Mouse (Mus musculus) heart, embryonic 11.5 days (tissue): ENCODE data around the gene Shisa5. TPM values are rescaled to one million over a fixed set of nuclear protein-coding genes. Genes with fewer than 3 reads are reported as not detected.

ENCODE experiments used
- ATAC-seq: fragments of 200-750 bp; cut with Nextera tagmentation; replicated peaks from 2 replicates; pipeline ENCODE4 v1.8.0; 2017; ENCODE audit warnings: moderate library complexity; ENCODE audit not compliant: insufficient number of reproducible peaks, low FRiP score, low TSS enrichment
- H3K27ac ChIP-seq: fragments of 300-500 bp; sonication (generic); 2 replicates; pipeline ENCODE4 v1.5.1; 2014; ENCODE audit warnings: mild to moderate bottlenecking, low read depth, low read length
- H3K27me3 ChIP-seq: fragments of 300-500 bp; sonication (generic); 2 replicates; pipeline ENCODE4 v1.6.1; 2014; ENCODE audit warnings: mild to moderate bottlenecking, low read length, mixed read lengths; ENCODE audit not compliant: control insufficient read depth, insufficient read depth
- H3K36me3 ChIP-seq: fragments of 300-500 bp; sonication (generic); 2 replicates; pipeline ENCODE4 v1.6.1; 2014; ENCODE audit warnings: mild to moderate bottlenecking, low read length, moderate library complexity, mixed read lengths; ENCODE audit not compliant: control insufficient read depth, insufficient read depth
- H3K4me1 ChIP-seq: fragments of 300-500 bp; sonication (generic); 2 replicates; pipeline ENCODE4 v1.6.1; 2014; ENCODE audit warnings: low read length; ENCODE audit not compliant: control insufficient read depth, insufficient read depth
- H3K4me2 ChIP-seq: fragments of 300-500 bp; sonication (generic); 2 replicates; pipeline ENCODE4 v1.6.1; 2014; ENCODE audit warnings: mild to moderate bottlenecking, moderate library complexity
- H3K4me3 ChIP-seq: fragments of 300-500 bp; sonication (generic); 2 replicates; pipeline ENCODE4 v1.5.1; 2014; ENCODE audit warnings: low read depth, low read length
- H3K9ac ChIP-seq: fragments of 300-500 bp; sonication (generic); 2 replicates; pipeline ENCODE4 v1.6.1; 2014; ENCODE audit warnings: mild to moderate bottlenecking, low read depth, low read length, moderate library complexity
- H3K9me3 ChIP-seq: fragments of 300-500 bp; sonication (generic); replicated peaks from 2 replicates; pipeline ENCODE4 v1.6.1; 2016; ENCODE audit warnings: low read length; ENCODE audit not compliant: control insufficient read depth
- WGBS: fragments of 180-500 bp; shearing (Covaris S2); extraction: QIAGEN DNeasy Blood & Tissue Kit; methylation state at CpG from one replicate; pipeline ENCODE4 v1.1.7; 2014; ENCODE audit not compliant: insufficient replicate concordance; 5-methylcytosine and 5-hydroxymethylcytosine counted together
- polyA plus RNA-seq: library from polyadenylated mRNA; unstranded; fragments of >200 nt; fragmentation: Nextera tagmentation; extraction: Ambion mirVana; gene quantifications from 2 replicates; pipeline ENCODE4 v1.2.1, GENCODE M21; 2014

The Shisa5 gene
- polyA plus RNA-seq, 1 experiment from 2014 or later, result 49.0 TPM

DNA sequence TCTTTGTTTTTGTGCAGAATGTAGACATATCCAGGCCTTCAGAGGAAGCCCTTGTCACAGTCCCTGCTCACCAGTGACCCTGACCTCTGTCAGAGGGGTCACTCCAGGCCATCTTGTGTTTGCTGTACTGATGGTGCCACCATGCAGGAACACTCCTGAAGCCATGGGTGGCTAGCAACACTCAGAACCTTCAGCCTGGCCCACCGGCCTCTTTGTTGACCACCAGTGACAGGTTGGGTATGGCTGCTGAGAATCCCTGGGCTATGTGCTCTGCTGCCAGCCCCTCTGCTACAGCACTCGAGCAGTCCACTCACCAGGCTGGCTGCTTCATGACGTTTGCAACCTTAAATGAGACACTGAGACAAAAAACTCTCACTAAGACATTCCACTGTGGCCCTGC lies 8.1 kb upstream of the Shisa5 start:
- Histone ChIP-seq H3K36me3 (no peaks in the 10 kb centered on the region), H3K4me2 (no peak overlapping the region), H3K4me3 (no peak overlapping the region), H3K4me1 (no peaks in the 10 kb centered on the region), H3K27ac (no peak overlapping the region), H3K27me3 (no peaks in the 10 kb centered on the region), H3K9ac (no peak overlapping the region), H3K9me3 (no peaks in the 10 kb centered on the region)
- ATAC-seq, result no peak
- 75% methylated on average over 3 of the region's 3 CpGs for WGBS

DNA sequence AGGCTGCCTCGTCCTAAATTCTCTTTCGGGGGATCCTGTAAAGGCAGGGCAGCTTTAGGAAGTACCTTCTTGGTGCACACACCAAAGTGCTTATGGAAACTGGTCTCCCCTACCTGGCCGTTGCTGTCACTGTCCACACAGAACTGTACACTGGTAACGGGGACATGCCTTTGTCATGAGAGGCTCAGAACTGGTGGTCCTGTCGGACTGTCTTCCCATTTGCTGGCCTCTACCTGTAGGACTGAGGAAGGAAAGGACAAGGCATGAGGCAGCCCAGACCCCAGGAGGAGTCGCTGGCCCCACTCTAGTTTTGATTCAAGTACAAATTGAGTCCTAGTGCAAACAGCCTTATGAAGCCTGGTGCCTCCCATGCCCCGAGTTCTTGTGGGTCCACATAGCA lies 7.4 kb upstream of the Shisa5 start:
- WGBS, result 90% methylated on average over 7 of the region's 7 CpGs
- H3K4me2 ChIP-seq, result no peak overlapping the region
- H3K36me3 ChIP-seq, result no peaks in the 10 kb centered on the region
- no peak overlapping the region for H3K9ac ChIP-seq
- H3K4me3 ChIP-seq, result no peak overlapping the region
- H3K27ac ChIP-seq, result no peak overlapping the region
- no peaks in the 10 kb centered on the region for H3K4me1 ChIP-seq
- no peaks in the 10 kb centered on the region for H3K27me3 ChIP-seq
- ATAC-seq, result no peak
- no peaks in the 10 kb centered on the region for H3K9me3 ChIP-seq

DNA sequence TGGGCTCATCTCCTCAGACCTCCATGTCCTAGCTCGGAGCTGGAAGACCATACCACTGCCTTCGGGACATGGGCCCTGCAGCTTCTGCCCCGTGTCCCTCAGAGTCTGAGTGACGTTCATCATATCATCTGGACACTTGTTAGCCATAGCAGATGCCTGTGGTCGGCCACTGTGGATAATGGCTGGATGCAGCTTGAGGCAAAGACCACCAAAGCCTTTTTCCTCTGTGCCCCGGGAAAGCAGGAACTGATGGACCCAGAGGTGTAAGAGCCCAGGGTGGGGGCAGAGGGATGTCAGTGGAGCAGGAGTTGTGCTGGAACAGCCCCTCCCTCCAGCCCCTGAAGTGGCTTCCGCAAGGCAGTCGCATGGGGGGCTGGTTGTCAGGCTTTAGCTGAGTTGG lies 6.7 kb upstream of the Shisa5 start:
- Histone ChIP-seq H3K4me3 (no peak overlapping the region), H3K9ac (no peak overlapping the region), H3K9me3 (no peaks in the 10 kb centered on the region), H3K4me2 (no peak overlapping the region), H3K27me3 (no peaks in the 10 kb centered on the region), H3K27ac (no peak overlapping the region), H3K4me1 (no peaks in the 10 kb centered on the region), H3K36me3 (no peaks in the 10 kb centered on the region)
- 71% methylated on average over 8 of the region's 8 CpGs for WGBS
- ATAC-seq, result no peak

DNA sequence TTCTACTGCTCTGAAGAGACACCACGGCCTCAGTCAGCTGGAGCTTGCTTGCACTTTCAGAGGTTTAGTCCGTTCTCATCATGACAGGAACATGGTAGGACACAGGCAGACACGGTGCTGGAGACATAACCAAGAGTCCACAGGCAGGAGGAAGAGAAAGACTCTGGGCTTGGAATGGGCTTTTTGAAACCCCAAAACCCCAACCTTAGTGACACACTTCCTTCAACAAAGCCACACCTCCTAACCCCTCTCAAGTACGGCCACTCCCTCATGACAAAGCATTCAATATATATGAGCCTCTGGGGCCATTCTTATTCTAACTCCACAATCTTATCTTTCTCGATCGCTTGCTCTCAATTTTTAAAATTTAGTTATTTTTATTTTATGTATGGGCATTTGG lies 5.9 kb upstream of the Shisa5 start:
- Histone ChIP-seq H3K27me3 (no peaks in the 10 kb centered on the region), H3K9ac (no peak overlapping the region), H3K9me3 (no peaks in the 10 kb centered on the region), H3K4me1 (no peaks in the 10 kb centered on the region), H3K4me2 (no peak overlapping the region), H3K27ac (no peak overlapping the region), H3K4me3 (no peak overlapping the region), H3K36me3 (no peaks in the 10 kb centered on the region)
- no peak for ATAC-seq
- WGBS, result 76% methylated on average over 6 of the region's 6 CpGs

DNA sequence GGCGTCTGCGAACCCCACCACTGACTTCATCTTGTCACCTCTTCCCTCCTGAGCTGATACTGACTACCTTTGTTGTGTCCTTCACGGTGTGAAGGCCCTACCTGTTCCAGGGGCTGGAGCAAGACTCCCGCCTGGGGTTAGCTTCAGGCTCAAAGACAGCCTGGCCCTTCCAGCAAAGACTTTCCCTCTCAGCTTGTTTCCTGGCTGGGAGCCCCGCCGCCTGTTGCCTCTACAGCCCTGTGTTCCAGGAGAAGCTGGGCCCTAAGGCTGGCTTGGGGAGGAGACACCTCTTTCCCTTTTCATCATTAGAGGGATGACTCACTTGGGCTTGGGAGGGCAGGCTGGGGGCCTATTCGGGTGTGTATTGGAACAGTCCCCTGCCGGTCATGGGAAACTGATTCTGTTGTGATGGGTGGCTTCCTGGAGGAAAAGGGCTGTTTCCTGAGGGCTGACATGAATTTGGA lies 568 bp downstream of the Shisa5 start:
- H3K27me3 ChIP-seq, result no peaks in the 10 kb centered on the region
- peak overlapping the region; percentile 86 for H3K9ac ChIP-seq
- 14% methylated on average over 8 of the region's 8 CpGs for WGBS
- H3K4me1 ChIP-seq, result peaks cover 29% of the 10 kb centered on the region
- H3K4me3 ChIP-seq, result peak overlapping the region; percentile 70
- ATAC-seq, result peak; percentile 31
- H3K27ac ChIP-seq, result peak overlapping the region; percentile 62
- no peaks in the 10 kb centered on the region for H3K9me3 ChIP-seq
- H3K36me3 ChIP-seq, result no peaks in the 10 kb centered on the region
- H3K4me2 ChIP-seq, result peak overlapping the region; percentile 87

DNA sequence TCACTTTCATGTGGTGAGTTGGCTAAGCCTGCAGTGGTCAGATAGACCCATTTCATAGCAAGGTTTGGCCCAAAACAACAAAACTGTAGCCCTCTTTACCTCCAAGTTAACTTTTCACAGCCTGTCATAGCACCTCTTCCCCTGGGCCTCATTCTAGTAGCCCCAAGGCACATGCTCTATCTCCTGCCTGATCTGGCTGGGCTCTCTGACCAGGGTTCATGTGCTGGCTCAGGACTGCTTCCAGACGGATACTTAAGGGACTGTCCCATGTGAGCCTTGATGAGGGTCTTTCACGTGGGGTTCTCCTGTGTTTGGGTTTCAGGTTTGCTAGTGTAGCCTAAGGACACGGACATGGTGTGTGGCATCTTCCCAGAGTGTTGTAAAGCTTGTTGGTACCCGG lies 1.3 kb downstream of the Shisa5 start:
- no peak for ATAC-seq
- Histone ChIP-seq H3K36me3 (no peaks in the 10 kb centered on the region), H3K27ac (no peak overlapping the region), H3K9me3 (no peaks in the 10 kb centered on the region), H3K9ac (no peak overlapping the region), H3K4me1 (peaks cover 29% of the 10 kb centered on the region), H3K27me3 (no peaks in the 10 kb centered on the region), H3K4me3 (peak overlapping the region; percentile 70), H3K4me2 (peak overlapping the region; percentile 87)
- 68% methylated on average over 4 of the region's 4 CpGs for WGBS

DNA sequence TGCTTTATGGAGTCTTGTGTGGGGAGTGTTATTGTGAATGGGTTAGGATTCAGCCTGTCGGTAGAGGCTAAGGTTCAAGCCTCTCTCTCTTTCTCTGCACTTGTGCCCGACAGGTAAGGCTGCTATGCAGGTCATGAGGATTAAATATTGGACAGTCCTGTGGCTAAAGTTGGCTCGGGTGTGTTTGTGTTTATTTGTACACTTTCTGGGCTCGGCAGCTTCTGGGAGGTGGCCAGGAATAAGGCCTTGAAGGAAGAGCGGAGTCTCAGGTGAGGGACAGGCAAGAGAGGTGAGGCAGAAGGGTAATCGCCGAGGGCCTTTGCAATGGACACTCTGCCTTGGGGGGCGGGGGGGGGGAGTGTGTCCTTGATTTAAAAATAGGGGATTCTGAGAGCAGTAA lies 1.9 kb downstream of the Shisa5 start:
- ATAC-seq, result no peak
- peaks cover 29% of the 10 kb centered on the region for H3K4me1 ChIP-seq
- H3K27me3 ChIP-seq, result no peaks in the 10 kb centered on the region
- WGBS, result 83% methylated on average over 8 of the region's 8 CpGs
- H3K9ac ChIP-seq, result no peak overlapping the region
- no peaks in the 10 kb centered on the region for H3K9me3 ChIP-seq
- H3K4me2 ChIP-seq, result peak overlapping the region; percentile 87; the same call in 1 of the 2 replicates
- H3K27ac ChIP-seq, result no peak overlapping the region
- H3K4me3 ChIP-seq, result no peak overlapping the region
- no peaks in the 10 kb centered on the region for H3K36me3 ChIP-seq

DNA sequence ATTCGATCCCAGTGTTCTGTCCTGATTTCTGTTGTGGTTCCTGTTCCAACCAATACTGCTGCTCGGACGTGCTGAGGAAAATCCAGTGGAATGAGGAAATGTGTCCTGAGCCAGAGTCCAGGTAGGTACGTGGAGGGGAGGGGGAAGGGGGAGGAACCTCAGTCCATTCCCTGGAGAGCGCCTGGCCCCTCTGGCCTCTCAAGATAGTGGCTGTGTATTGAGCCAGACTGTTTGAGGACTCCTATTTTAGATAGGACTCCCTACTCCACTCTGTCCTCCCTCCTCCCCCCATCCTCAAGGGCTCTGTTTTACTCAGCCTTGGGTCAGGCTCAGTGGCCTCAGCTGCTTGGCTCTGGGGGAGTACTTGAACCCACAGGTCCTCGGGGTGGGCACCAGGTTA lies 2.5 kb downstream of the Shisa5 start:
- Histone ChIP-seq H3K27ac (0 out of 2 replicates have a peak overlapping the region, but pooled peaks have one; percentile 22), H3K9ac (peak overlapping the region; percentile 22; the same call in 1 of the 2 replicates), H3K4me3 (no peak overlapping the region), H3K27me3 (no peaks in the 10 kb centered on the region), H3K4me1 (peaks cover 29% of the 10 kb centered on the region), H3K36me3 (no peaks in the 10 kb centered on the region), H3K9me3 (no peaks in the 10 kb centered on the region), H3K4me2 (peak overlapping the region; percentile 39)
- 34% methylated on average over 6 of the region's 6 CpGs for WGBS
- ATAC-seq, result peak; percentile 33; the same call in 1 of the 2 replicates

DNA sequence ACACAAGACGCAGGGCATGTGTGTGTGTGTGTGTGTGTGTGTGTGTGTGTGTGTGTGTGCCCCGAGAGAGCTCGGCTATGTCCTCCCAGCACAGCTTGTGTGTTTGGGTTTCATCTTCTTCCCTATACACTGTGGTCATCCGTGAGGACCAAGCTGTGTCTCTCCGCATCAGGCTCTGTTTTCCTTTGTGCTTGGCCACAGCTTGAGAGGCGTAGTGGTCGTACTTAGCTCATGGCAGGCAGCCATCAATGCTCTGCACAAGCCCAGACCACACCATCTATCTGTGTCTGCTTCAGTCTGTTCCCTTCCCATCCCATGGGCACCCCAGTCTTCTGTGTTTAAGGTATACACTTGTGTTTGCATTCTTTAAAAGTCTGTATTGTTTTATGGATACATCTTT lies 3.0 kb downstream of the Shisa5 start:
- peak overlapping the region; percentile 22; the same call in 1 of the 2 replicates for H3K27ac ChIP-seq
- no peaks in the 10 kb centered on the region for H3K36me3 ChIP-seq
- H3K9ac ChIP-seq, result peak overlapping the region; percentile 16; the same call in 1 of the 2 replicates
- H3K4me3 ChIP-seq, result no peak overlapping the region
- peak overlapping the region; percentile 39 for H3K4me2 ChIP-seq
- 62% methylated on average over 7 of the region's 7 CpGs for WGBS
- no peak for ATAC-seq
- peaks cover 29% of the 10 kb centered on the region for H3K4me1 ChIP-seq
- no peaks in the 10 kb centered on the region for H3K27me3 ChIP-seq
- no peaks in the 10 kb centered on the region for H3K9me3 ChIP-seq
